Mouse (Mus musculus): Measurements from ENCODE around the gene Mrpl24.
A peak's percentile ranks its signal among the peaks of the same experiment; 100 is the strongest.

The Mrpl24 gene

DNA sequence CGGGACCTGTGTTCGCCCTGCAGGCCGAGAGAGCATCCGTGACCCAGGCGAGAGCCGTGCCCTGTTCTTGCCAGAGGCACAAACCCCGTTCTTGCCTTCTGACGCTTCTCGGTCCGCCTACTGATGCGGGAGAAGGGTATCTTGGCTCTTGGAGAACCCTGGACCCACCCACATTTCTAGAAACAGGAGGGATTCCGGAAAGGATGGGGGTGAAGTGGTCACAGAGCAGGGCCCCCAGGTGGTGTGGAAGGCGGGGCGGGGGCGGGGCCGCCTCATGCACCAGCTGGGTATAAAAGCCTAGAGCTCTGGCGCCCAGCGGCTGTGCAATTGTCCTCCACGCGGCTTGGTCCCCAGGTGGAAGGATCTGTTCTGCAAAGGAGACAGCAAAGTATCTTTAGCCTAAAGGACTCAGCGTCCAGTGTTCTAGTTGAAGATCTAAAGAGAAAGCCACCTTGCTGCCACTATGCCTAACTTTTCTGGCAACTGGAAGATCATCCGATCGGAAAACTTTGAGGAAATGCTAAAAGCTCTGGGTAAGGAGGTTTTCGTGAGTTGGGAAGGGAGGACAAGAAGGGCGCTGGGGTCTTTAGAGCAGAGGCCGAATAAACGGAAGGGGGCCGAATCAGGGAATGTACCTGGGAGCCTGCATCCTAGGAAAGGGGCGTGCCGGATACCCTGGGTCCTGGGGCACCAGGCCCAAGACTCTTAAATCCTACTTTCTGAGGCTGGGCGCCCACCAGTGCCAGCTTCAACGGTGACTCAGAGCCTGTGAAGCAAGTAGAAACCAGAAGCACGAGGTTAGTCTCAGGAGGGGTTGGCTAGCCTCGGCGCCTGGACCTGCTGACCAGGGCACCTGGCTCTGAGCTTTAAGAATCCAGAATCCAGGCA, 29.3 kb downstream of the Mrpl24 start, which contains the start of gene Crabp2:
Gene Crabp2 (plus strand): TSS at position 289 of the 888 bp plus-strand sequence.
- no peak for DNase-seq

DNA sequence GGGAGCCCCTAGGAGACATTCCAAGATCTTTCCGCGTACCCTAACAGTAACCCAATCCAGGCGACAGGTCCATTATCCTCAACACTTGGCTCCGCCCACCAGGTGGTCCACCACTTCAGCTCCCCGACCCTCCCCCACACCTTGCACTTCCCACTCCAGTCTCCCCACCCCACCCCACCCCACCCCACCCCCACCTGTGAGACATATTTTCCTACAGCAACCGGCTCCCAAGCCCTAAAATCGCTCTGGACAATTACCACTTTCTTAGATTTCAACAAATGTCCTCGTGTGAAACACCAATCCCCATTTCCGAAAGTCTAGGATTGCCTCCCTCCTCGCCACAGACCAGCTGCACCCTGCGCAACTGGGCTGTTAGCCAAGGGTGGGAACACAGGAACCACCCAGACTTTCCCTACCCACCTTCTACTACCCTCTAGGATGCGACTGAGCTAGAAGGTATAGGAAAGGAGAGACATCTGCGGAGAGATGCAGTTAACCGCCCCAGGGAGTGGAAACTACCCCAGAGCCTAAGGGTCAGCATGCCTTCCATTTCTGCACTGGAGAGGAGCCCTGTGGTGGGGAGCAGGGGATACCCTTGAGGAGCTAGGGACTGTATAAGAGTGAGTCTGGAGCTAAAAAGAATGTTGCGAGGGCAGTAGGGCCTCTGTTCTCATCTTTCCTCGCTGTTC, 30.1 kb downstream of the Mrpl24 start:
- no peak for DNase-seq

DNA sequence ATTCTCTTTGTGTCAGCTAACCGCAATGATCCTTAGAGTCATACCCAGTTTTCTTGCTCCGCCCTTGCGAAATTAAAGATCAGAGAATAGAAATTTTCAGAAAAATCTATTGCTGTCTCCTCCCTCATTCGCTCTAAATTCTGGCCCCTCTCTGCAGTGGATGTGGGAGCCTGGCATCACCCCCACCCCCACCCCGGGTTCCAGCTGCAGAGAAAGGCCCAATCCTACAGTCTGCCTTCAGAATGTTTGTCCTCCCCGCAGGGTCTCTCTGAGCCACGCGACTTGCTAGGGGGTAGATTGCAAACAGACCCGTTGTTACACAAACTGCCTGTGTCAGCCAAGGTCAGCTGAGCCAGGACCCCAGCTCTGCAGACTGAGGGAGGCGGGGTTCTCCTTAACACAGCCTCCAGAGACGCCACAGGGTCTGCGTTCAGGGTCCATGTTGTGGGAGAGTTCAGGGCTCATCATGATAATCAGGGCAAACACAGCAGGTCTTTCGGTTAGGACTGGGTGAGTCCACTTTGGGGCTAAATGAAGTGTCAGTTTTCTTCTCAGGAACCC, 30.7 kb downstream of the Mrpl24 start:
- no peak for DNase-seq

GRCm38 (mm10) chr3:87951946-87952345, 32.6 kb downstream of the Mrpl24 start:
- no peak for DNase-seq

- no peak for DNase-seq
Observed at GRCm38 (mm10) chr3:87952440-87952839, 33.1 kb downstream of the Mrpl24 start.

DNA sequence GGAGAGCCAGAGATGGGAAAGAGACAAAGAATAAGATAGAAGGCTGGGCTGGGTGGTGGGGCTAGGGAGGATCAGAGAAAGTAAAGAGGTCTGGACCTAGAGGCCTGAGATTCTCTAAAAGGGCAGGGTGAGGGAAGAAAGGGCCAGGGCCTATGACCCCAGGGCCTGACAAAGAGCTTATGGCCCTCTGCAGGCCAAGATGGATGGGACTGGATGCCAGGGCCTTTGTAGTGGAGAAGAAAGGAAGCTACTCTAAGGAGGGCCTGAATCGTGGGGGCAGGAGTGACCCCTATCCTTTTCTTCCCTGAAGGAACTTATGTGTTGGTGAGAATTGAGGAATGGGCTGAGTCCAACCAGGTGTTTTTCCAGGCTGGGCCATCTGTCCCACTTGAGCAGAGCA, 38.8 kb downstream of the Mrpl24 start:
- DNase-seq: no peak

GRCm38 (mm10) chr3:87958476-87958875, 39.2 kb downstream of the Mrpl24 start:
- no peak for DNase-seq

- no peak for DNase-seq
Observed at GRCm38 (mm10) chr3:87958967-87959366, 39.7 kb downstream of the Mrpl24 start.

GRCm38 (mm10) chr3:87959371-87959770, 40.1 kb downstream of the Mrpl24 start:
- DNase-seq: no peak

DNA sequence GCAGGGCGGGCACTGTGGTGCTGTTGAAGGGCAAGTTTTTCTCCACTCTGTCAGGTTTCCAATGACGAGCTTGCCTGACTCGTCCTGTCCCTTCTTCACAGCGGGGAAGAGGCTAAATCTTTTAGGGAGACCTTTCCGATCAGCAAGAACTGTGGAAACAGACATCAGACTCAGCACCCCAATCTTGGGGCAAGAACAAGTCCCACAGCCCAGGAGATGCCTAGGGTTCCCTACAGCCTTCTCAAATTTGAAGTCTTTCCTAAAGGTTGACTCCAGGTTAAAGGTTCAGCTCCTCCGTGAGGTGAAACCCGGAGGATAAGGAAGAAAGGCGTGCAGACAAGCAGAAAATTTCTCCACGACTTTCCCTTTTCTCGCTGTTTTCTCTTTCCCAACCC, 40.9 kb downstream of the Mrpl24 start:
- DNase-seq: no peak

DNA sequence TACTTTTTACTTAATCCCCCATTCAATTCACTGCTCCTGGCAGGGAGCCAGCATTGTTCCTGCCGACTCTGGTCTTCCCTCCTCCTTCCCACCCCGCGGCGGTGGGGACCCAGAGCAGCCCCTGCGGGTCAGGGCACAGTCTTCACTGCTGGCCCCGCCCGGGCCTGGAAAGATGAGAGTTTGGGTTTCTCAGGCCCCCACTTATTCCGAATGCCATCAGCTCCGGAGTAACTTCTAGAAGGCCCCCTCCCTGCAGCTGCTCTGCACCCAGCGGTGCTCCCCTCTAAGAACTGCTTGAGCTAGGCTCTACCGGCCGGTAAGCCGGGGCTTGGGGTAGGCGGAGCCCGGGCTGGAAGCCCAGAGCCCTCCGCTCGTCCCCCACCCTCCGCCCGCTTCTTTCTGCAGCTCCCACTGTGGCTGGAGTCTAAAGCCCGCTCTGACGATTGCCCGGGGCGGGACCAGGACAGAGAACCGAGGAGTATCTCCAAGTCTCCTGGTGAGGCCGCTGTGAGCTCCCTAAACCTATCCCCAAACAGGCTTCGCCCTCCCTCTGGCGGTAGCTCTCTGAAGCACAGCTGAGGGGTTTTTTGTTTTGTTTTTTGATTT, 41.4 kb downstream of the Mrpl24 start:
- DNase-seq: peak; percentile 47

GRCm38 (mm10) chr3:87970184-87970938, 51.1 kb downstream of the Mrpl24 start:
- DNase-seq: peak; percentile 40

DNA sequence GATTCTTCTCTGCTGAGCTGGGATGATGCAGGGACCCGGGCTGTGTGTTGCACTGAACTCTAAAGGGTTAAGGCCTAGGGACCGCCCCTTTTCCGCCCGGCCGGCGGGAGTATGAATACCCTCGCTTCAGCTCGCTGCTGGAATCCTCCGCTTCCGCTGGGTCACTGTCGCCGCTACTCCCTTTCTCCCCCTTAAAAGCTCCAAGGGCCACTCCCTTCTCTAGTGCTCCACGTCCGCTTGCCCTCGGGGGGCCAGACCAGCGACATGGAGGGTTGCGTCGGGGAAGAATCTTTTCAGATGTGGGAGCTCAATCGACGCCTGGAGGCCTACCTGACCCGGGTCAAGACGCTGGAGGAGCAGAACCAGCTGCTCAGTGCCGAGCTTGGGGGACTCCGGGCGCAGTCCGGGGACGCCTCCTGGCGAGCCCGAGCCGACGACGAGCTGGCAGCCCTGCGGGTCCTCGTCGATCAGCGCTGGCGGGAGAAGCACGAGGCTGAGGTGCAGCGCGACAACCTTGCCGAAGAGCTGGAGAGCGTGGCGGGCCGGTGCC, 51.7 kb downstream of the Mrpl24 start, which contains the start of gene Nes:
Gene Nes (plus strand): TSS at position 140 of the 550 bp plus-strand sequence.
- no peak for DNase-seq

GRCm38 (mm10) chr3:87971489-87972202, 52.3 kb downstream of the Mrpl24 start:
- DNase-seq: no peak

- no peak for DNase-seq
Observed at GRCm38 (mm10) chr3:87972203-87972664, 52.9 kb downstream of the Mrpl24 start.

GRCm38 (mm10) chr3:87972776-87973175, 53.5 kb downstream of the Mrpl24 start:
- no peak for DNase-seq

All from cerebellum, adult 8-10 months (tissue).